Mouse (Mus musculus) CD4-positive, CD25-positive, alpha-beta regulatory T cell, adult 2 months (primary cell): Measurements from ENCODE around the gene Spink4.

Experiments used
- DNase-seq: peaks from one replicate; pipeline ENCODE4 v3.0.0-alpha.2; 2012; ENCODE audit warnings: low read depth, low spot score

Gene Spink4

DNA sequence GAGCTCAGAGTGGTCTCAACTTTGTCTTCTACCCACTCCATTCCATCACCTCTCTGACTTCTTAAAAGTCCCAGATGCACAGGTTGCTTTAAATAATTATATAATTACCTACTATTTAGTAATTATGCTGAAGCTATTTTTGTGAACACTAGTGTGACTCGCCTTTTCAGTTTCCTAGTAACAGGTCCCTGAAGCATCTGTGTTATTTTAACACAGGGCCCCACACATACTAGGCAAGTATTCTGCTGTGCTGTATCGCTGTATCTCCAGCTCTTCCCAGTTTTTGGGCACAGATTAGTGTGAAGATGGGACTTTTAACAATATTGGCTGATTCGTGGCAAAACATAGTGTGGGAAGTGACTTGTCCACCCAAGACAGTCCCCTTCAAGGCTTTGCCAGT, 43.7 kb downstream of the Spink4 start:
- DNase-seq: no peak

DNA sequence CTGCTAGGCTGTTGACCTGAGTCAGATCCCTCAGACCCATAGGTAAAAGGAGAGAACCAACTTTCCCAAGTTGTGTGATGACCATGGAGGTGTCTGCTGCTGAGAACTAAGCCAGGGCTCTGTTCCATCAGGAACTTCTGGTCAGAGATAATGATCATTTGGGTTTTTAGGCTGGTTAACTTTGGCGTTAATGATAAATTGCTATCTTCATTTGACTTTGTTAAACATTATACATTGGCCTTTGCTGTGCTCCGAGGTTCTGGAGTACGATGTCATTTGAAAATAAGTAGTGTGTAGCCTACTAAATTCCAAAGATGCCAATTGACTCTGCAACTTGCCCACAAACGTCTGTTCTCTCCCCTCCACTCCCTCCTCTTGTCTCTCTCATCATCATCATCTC, 49.3 kb downstream of the Spink4 start:
- DNase-seq: no peak

DNA sequence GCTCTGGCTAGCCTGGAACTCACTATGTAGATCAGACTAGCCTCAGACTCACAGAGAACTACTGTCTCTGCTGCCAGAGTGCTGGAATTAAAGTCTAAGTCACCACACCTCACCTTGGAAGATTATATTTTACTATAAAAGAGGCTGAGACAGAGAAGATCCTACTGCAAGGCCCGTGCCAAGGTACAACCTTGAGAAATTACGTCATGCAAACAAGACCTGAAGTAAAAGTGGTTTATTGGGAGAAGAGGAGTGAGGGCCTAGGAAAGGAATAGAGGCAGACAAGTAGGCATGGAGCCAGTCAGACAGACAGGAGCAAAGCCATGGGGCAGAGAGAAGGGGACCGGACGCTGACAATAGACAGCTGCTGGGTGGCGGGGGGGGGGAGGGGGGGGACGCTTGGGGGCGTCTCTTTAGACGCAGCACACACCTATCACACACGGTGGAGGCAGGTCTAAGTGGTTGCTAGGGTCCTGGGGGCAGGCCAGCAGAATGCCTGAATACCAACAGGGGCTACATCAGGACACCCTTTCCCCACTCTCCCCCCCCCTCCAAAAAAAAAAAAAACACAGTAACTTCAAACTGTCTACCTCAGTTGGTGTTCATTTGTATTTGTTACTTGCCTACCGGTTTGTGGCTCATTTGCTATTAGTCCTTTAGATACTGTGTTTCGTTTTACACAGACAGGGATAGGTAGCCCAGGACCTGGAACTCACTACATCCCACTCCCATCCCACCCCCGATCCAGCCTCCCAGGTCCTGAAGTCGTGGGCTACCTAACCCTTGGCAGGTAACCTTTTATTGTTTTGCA, 50.1 kb downstream of the Spink4 start:
- DNase-seq: peak; percentile 39

DNA sequence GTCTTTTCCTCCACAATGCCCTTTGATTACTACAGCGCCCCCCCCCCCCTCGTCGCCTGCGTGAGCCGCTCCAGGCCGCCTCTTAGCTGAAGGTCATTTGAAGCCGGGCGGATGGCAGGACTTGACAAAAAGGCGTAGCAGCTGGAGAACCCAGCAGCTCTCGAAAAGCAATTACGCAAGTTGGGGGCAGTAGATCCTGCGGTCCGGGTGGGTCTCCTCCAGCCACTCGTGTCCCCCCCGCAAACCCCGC, 50.7 kb downstream of the Spink4 start:
- no peak for DNase-seq

DNA sequence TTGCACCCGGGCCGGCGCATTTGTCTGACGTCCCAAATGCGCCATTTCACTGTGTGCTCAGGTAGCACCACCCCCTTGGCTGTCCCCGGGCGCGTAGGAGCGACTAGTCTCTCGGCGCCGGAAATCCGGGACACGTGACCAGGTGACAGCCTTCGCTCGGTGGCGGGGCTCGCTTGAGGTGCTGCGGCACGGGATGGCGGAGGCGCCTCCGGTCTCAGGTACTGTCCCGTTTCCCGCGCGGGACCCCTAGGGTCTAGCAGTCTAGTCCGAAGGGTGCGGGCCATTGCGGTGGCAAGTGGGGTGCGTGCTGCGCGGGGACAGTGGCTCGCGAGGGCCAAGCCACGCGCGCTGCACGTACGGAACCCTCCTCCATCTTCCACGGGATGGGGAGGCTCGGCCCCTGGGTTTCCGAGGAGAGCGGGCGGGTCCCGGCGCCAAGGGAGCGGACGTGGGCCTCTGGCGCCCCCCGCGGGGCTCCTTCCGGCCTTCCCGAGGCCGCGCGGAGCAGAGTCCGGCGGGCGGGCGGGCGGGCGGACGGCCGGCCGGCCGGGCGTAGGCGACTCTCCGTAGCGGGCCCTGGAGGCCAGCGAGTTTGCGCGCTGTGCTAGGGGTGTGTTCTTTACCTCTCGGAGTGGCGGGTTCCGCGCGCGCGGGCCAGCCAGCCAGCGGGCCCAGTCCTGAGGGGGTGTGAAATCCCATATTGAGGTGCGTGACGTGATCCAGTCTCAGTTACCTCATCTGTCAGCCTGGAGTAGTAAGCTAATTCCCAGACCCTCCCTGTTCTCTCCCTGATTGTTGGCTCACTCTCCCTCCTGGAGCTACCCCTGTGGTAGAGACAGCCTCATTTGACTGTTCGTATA, 51.2 kb downstream of the Spink4 start, which contains the start of gene Nfx1:
Gene Nfx1 (plus strand): TSS at position 65 of the 860 bp plus-strand sequence.
- peak; percentile 97 for DNase-seq

DNA sequence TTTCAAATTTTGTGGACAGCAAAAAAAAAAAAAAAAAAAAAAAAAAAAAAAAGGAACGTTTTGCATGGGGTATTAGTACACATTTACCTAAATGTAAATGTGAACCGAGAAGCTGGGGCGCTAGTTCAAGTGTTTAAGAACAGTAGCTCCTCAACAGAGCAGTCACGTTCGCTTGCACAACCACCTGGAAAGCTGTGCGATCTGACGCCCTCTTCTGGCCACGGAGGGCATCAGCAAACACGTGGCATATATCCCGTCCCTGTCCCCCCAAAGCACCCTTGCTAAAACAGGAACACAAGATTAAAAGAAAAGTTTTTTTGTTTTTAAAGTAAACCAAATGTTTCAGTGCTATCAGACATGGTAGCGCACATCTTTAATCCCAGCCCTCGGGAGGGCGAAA, 51.9 kb downstream of the Spink4 start:
- peak; percentile 77 for DNase-seq

DNA sequence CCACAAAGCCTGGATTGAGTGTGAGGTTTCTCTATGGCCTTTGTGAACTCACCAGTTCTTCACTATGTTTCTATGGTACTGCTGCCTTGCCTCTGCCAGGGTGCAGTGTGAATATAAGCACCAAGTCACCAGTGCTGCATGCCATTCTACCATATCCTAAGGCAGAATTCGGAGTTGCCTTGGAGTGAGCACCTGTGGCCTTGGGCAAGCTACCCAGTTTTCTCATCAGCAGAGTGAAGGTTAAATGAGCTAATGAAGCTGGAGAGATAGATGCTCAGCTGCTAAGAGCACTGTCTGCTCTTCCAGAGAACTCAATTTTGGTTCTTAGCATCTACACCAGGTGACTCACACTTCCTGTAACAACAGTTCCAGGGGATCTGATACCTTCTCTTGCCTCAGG, 54.2 kb downstream of the Spink4 start:
- no peak for DNase-seq

GRCm38 (mm10) chr4:40975678-40976077, 55.8 kb downstream of the Spink4 start:
- no peak for DNase-seq

GRCm38 (mm10) chr4:40976651-40977050, 56.8 kb downstream of the Spink4 start:
- no peak for DNase-seq

DNA sequence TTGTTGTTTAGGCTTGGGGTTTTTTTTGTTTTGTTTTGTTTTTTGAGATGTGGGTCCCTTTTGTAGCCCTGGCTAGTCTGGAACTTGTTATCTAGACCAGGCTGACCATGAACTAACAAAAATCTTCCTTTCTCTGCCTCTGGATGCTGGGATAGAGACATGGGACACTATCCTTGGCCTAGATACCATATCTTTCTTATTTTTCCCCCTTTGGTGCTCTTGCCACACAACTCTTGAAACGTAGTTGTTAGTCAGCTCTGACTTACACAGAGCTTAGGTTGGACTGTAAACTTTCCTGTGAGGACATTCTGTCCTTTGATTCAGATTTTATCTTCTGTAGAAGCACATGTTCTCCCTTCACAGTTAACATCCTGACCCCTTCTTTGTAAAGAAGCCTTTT, 59.6 kb downstream of the Spink4 start:
- no peak for DNase-seq
